12 mouse cellular contexts compared by ENCODE assay signal in the genomic region with DNA sequence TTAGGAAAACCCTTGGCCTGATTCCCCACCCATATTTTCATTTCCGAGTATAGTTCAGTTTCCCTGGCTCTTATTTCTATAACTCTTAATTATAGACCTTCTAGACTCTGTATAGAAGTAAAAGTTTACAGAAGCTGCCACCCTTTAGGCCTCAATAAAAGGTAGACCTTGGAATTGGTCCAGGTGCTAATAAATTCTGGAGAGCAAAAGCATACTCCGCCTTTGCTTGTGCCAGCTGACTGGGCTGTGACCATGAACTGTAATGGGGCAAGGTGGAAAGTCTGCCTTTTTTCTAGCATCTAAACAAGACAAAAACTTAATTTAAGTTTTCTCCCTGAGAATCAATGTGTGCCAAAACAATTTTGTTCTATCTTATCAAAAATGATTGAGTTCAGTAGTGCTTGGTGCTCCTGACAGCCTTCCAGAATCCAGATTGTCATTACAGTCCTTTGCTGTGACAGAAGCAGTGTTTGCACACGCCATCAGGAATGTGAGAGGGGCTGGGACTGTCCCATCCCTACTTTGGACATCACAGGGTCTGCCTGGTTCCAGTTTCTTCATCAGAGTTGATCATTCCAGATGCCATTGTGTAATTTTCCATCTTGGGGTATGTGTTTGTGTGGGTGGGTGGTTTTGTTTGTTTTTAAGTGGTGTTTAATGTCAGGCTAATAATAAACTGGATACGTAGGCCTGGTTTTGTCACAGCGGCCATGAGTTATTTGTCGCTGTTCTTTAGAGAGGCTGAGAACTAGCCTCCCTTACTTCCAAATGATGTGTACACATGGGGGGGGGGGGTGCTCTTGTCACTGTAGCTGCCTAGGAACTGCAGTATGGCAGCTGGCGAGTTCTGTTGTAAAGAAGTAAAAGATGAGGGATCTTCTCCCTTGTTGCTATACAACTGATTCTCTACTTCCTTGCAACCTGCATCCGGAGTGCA.
A peak's percentile ranks its signal among the peaks of the same experiment; 100 is the strongest.
DNase-seq lines count a peak whose midpoint lies in the region; ATAC-seq and TF ChIP-seq lines count a peak whose summit lies in the region.
"Had no signal": no experiment of that assay in that cellular context is flagged by ENCODE, and none has a peak within 500 bp of the region (broad histone marks: within the 10 kb centered on the region; RNA-seq: fewer than 3 reads in every experiment).

No protein-coding gene starts in this region.

- no peak for TF ChIP-seq CTCF in layer of hippocampus, adult 2 months (conservative IDR thresholded peaks at IDR 0.05)
- TF ChIP-seq CTCF in gastrocnemius, adult 2 months (IDR thresholded peaks at IDR 0.05), result no peak

- no peaks in the 10 kb centered on the region for H3K27me3 ChIP-seq in intestine, embryonic 16.5 days (replicated peaks; ENCODE audit: control insufficient read depth, insufficient read depth, low read length)

- peak overlapping the region; percentile 40; the same call in 1 of the 2 replicates for H3K27ac ChIP-seq in layer of hippocampus, adult 2 months
- no peak overlapping the region for H3K27ac ChIP-seq in intestine, embryonic 16.5 days (ENCODE audit: low read length)
- H3K27ac ChIP-seq in gastrocnemius, adult 2 months, result no peak overlapping the region
- H3K27ac ChIP-seq: embryonic facial prominence, embryonic 10.5 days had no signal

- DNase-seq in adrenal gland, adult (ENCODE audit: inconsistent age in 2 of 2, low spot score in 1 of 2), result peak; percentile 36 to 84
- no peak for DNase-seq in adrenal gland, postnatal 4 days (ENCODE audit: low spot score in 2 of 2)
- DNase-seq in layer of hippocampus, adult 2 months (ENCODE audit: low spot score in 2 of 2), result no peak
- DNase-seq in layer of hippocampus, postnatal 25 days (ENCODE audit: extremely low spot score in 1 of 2, low spot score in 1 of 2), result no peak
- peak; percentile 7 for DNase-seq in lung, postnatal 25 days (ENCODE audit: low spot score)
- no peak for DNase-seq in embryo, embryonic 10 days (ENCODE audit: low spot score)
- DNase-seq in gastrocnemius, adult 2 months, result no peak
- DNase-seq: cerebellum, adult 8-10 months; heart, adult 2 months; midbrain, embryonic 14.5 days had no signal

- no peak overlapping the region for H3K4me3 ChIP-seq in layer of hippocampus, adult 2 months
- no peak overlapping the region for H3K4me3 ChIP-seq in intestine, embryonic 16.5 days (ENCODE audit: low read length)
- no peak overlapping the region for H3K4me3 ChIP-seq in gastrocnemius, adult 2 months
- H3K4me3 ChIP-seq: embryonic facial prominence, embryonic 10.5 days; heart, adult 2 months had no signal

- intact Hi-C loops in gastrocnemius, adult 2 months (cut with DNase I), result no loop called here

- no peaks in the 10 kb centered on the region for H3K36me3 ChIP-seq in intestine, embryonic 16.5 days (ENCODE audit: control insufficient read depth, insufficient read depth, low read length)
- H3K36me3 ChIP-seq: embryonic facial prominence, embryonic 10.5 days had no signal

- peak; percentile 82 for ATAC-seq in intestine, embryonic 16.5 days

- H3K4me1 ChIP-seq in intestine, embryonic 16.5 days (ENCODE audit: control insufficient read depth, insufficient read depth, low read length), result peaks cover 10% of the 10 kb centered on the region; the same call in 1 of the 2 replicates
- H3K4me1 ChIP-seq: embryonic facial prominence, embryonic 10.5 days had no signal

- H3K9me3 ChIP-seq in intestine, embryonic 16.5 days (ENCODE audit: control insufficient read depth, low read length), result no peaks in the 10 kb centered on the region
- H3K9me3 ChIP-seq: embryonic facial prominence, embryonic 10.5 days had no signal

- WGBS in intestine, embryonic 16.5 days, result 66% methylated on average over 8 of the region's 8 CpGs

- no peak overlapping the region for H3K4me2 ChIP-seq in intestine, embryonic 16.5 days (ENCODE audit: low read depth, low read length)

- H3K9ac ChIP-seq in intestine, embryonic 16.5 days (ENCODE audit: low read depth, low read length), result no peak overlapping the region

Comparison
In these comparisons a context has a peak if more than half of its experiments do, and no peak if none do; other contexts are left out.
1. DNase-seq: peak in adrenal gland, adult (2 of 2) and lung, postnatal 25 days (single experiment); none in adrenal gland, postnatal 4 days (0 of 2), layer of hippocampus, adult 2 months (0 of 2), layer of hippocampus, postnatal 25 days (0 of 2), embryo, embryonic 10 days (single experiment) and gastrocnemius, adult 2 months (single experiment).